Mouse (Mus musculus) embryo, embryonic 10.5 days (tissue): ENCODE results near the gene Gm21981.
A peak's percentile ranks its signal among the peaks of the same experiment; 100 is the strongest.

Source experiments
- DNase-seq: peaks from one replicate; pipeline ENCODE4 v3.0.0-alpha.2; 2015; ENCODE audit warnings: low spot score

Gene Gm21981

GRCm38 (mm10) chr17:47702548-47703345 lies 8.5 kb upstream of the Gm21981 start:
- DNase-seq = no peak

GRCm38 (mm10) chr17:47701793-47702192 lies 7.5 kb upstream of the Gm21981 start:
- DNase-seq = no peak

- no peak for DNase-seq
Observed at GRCm38 (mm10) chr17:47699055-47699454, 4.8 kb upstream of the Gm21981 start.

GRCm38 (mm10) chr17:47698156-47698555 lies 3.9 kb upstream of the Gm21981 start:
- DNase-seq = no peak

GRCm38 (mm10) chr17:47695337-47695710 lies 1.1 kb upstream of the Gm21981 start:
- DNase-seq = no peak

- DNase-seq = peak; percentile 98
Observed at GRCm38 (mm10) chr17:47694503-47695336, 465 bp upstream of the Gm21981 start, which contains the start of gene Prickle4. Gene Prickle4, minus strand, starts transcription at chr17:47694736.

- no peak for DNase-seq
Observed at GRCm38 (mm10) chr17:47693671-47694441, 399 bp downstream of the Gm21981 start.

GRCm38 (mm10) chr17:47691650-47692049 lies 2.6 kb downstream of the Gm21981 start:
- no peak for DNase-seq

- no peak for DNase-seq
Observed at GRCm38 (mm10) chr17:47689894-47690293, 4.4 kb downstream of the Gm21981 start.

GRCm38 (mm10) chr17:47688608-47689575 lies 5.4 kb downstream of the Gm21981 start, which contains the start of gene Frs3:
Gene Frs3, plus strand, starts transcription at chr17:47689030.
- peak; percentile 75 for DNase-seq

- no peak for DNase-seq
Observed at GRCm38 (mm10) chr17:47688344-47688607, 6.0 kb downstream of the Gm21981 start, which contains the start of gene Tomm6. Gene Tomm6, minus strand, starts transcription at chr17:47688386.

- DNase-seq = peak; percentile 99
Observed at GRCm38 (mm10) chr17:47687409-47688343, 6.6 kb downstream of the Gm21981 start.

GRCm38 (mm10) chr17:47682836-47683235 lies 11.4 kb downstream of the Gm21981 start:
- no peak for DNase-seq

- no peak for DNase-seq
Observed at GRCm38 (mm10) chr17:47678702-47679101, 15.6 kb downstream of the Gm21981 start.

GRCm38 (mm10) chr17:47678238-47678637 lies 16.0 kb downstream of the Gm21981 start:
- DNase-seq = no peak

- DNase-seq = peak; percentile 88
Observed at GRCm38 (mm10) chr17:47676581-47676980, 17.7 kb downstream of the Gm21981 start.

- peak; percentile 80 for DNase-seq
Observed at GRCm38 (mm10) chr17:47672311-47673111, 21.7 kb downstream of the Gm21981 start.

- DNase-seq = no peak
Observed at GRCm38 (mm10) chr17:47671988-47672310, 22.3 kb downstream of the Gm21981 start.

GRCm38 (mm10) chr17:47669166-47669565 lies 25.1 kb downstream of the Gm21981 start:
- no peak for DNase-seq
